23 mouse cellular contexts compared by ENCODE assay signal in the genomic region with DNA sequence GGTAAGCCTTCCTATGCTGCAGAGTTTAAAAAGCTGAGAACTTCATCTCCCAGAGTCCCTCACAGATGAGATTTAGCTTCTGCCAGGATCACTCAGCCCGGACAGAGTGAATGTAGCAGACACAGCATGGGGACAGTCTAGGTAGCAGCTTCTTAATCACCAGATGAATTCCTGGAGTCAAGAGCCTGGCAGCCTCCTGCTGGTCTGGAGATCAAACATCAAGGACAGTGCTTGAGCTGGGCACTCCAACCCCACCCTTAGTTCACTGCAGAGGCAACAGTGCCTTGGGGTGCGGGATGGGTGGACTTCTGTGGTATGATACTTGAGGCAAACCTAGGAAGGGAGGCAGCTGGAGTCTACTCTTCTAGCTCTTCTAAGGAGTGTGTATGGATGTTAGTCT. TPM values are rescaled to one million over a fixed set of nuclear protein-coding genes. Genes with fewer than 3 reads are reported as not detected.
"Had no signal": no experiment of that assay in that cellular context is flagged by ENCODE, and none has a peak within 500 bp of the region (broad histone marks: within the 10 kb centered on the region; RNA-seq: fewer than 3 reads in every experiment).

No protein-coding gene starts in this region.

- H3K27ac ChIP-seq: kidney, embryonic 15.5 days; limb, embryonic 12.5 days; limb, embryonic 15.5 days; liver, embryonic 14.5 days; lung, embryonic 15.5 days; midbrain, embryonic 12.5 days; midbrain, embryonic 15.5 days; neural tube, embryonic 12.5 days; neural tube, embryonic 15.5 days; stomach, postnatal 0 days had no signal

- H3K4me2 ChIP-seq: kidney, embryonic 15.5 days; limb, embryonic 12.5 days; limb, embryonic 15.5 days; liver, embryonic 11.5 days; lung, embryonic 15.5 days; midbrain, embryonic 12.5 days; midbrain, embryonic 15.5 days; neural tube, embryonic 12.5 days; neural tube, embryonic 15.5 days had no signal

- DNase-seq: kidney, adult 8-10 months; kidney, postnatal 10 days; kidney, postnatal 36 days; left cerebral cortex, postnatal 4 days; liver, postnatal 0 days; right cerebral cortex, adult 18-20 months; right cerebral cortex, postnatal 14 days; right cerebral cortex, postnatal 4 days; thymus, adult 2 months; thymus, postnatal 14 days; thymus, postnatal 4 days had no signal

- H3K27me3 ChIP-seq: kidney, embryonic 15.5 days; limb, embryonic 12.5 days; limb, embryonic 15.5 days; lung, embryonic 15.5 days; midbrain, embryonic 12.5 days; midbrain, embryonic 15.5 days; neural tube, embryonic 12.5 days; neural tube, embryonic 15.5 days had no signal

- H3K9ac ChIP-seq: kidney, embryonic 15.5 days; limb, embryonic 12.5 days; limb, embryonic 15.5 days; liver, embryonic 14.5 days; liver, postnatal 0 days; lung, embryonic 15.5 days; midbrain, embryonic 12.5 days; midbrain, embryonic 15.5 days; neural tube, embryonic 12.5 days; neural tube, embryonic 15.5 days had no signal

- H3K4me3 ChIP-seq: kidney, embryonic 15.5 days; limb, embryonic 12.5 days; limb, embryonic 15.5 days; lung, embryonic 15.5 days; midbrain, embryonic 12.5 days; midbrain, embryonic 15.5 days; neural tube, embryonic 12.5 days; neural tube, embryonic 15.5 days had no signal

- H3K9me3 ChIP-seq: kidney, embryonic 15.5 days; limb, embryonic 12.5 days; limb, embryonic 15.5 days; lung, embryonic 15.5 days; midbrain, embryonic 12.5 days; midbrain, embryonic 15.5 days; neural tube, embryonic 12.5 days; neural tube, embryonic 15.5 days had no signal

- ATAC-seq: liver, postnatal 0 days; midbrain, embryonic 15.5 days had no signal

- H3K4me1 ChIP-seq: limb, embryonic 15.5 days; lung, embryonic 15.5 days; midbrain, embryonic 15.5 days; neural tube, embryonic 12.5 days; neural tube, embryonic 15.5 days had no signal

RNA-seq across cellular contexts. Expression of a gene that starts 20.0 kb away (rescaled TPM):
- total RNA-seq: megakaryocyte-erythroid progenitor cell, adult 5-6 weeks had no signal
- polyA plus RNA-seq: lung, embryonic 15.5 days had no signal
